ENCODE assay signal across 8 mouse cellular contexts in genomic region chrX:101428785-101429141, GRCm38 (mm10). TPM values are rescaled to one million over a fixed set of nuclear protein-coding genes. Genes with fewer than 3 reads are reported as not detected.
DNase-seq lines count a peak whose midpoint lies in the region; ATAC-seq and TF ChIP-seq lines count a peak whose summit lies in the region.

No protein-coding gene starts in this region.

- no peak for ATAC-seq in G1E (ENCODE audit: extremely low read depth, insufficient number of reproducible peaks, low FRiP score, poor library complexity, severe bottlenecking)
- ATAC-seq in embryonic facial prominence, embryonic 11.5 days (replicated peaks; ENCODE audit: insufficient number of reproducible peaks, low FRiP score, low TSS enrichment, low read depth) = no peak
- ATAC-seq in inflammation-experienced regulatory T-cells, adult 6 months = peak; percentile 5
- ATAC-seq in midbrain, postnatal 0 days (ENCODE audit: low FRiP score) = peak; percentile 17; the same call in 1 of the 2 replicates

- no peak for TF ChIP-seq CTCF in G1E (IDR thresholded peaks at IDR 0.05; ENCODE audit: low read depth, low read length)
- no peak for TF ChIP-seq CTCF in midbrain, postnatal 0 days (IDR thresholded peaks at IDR 0.05)

- H3K4me3 ChIP-seq in G1E (ENCODE audit: low read depth, low read length) = peak overlapping the region; percentile 78; the same call in 1 of the 2 replicates
- H3K4me3 ChIP-seq in embryonic facial prominence, embryonic 11.5 days (ENCODE audit: low read depth, low read length) = peak overlapping the region; percentile 7
- peak overlapping the region; percentile 17 for H3K4me3 ChIP-seq in midbrain, postnatal 0 days (ENCODE audit: low read depth, low read length)

- peak overlapping the region; percentile 24; the same call in 1 of the 2 replicates for H3K4me2 ChIP-seq in embryonic facial prominence, embryonic 11.5 days (ENCODE audit: low read depth, low read length)
- H3K4me2 ChIP-seq in midbrain, postnatal 0 days (ENCODE audit: low read depth, low read length, poor library complexity, severe bottlenecking) = peak overlapping the region; percentile 35

- 21% methylated on average over 7 of the region's 7 CpGs for WGBS in embryonic facial prominence, embryonic 11.5 days
- 23% methylated on average over 7 of the region's 7 CpGs for WGBS in midbrain, postnatal 0 days

- H3K36me3 ChIP-seq in G1E (replicated peaks) = peaks cover 17% of the 10 kb centered on the region
- no peaks in the 10 kb centered on the region for H3K36me3 ChIP-seq in embryonic facial prominence, embryonic 11.5 days (replicated peaks; ENCODE audit: control insufficient read depth, insufficient read depth, low read depth, low read length)
- H3K36me3 ChIP-seq in midbrain, postnatal 0 days (ENCODE audit: insufficient read depth, low read length) = no peaks in the 10 kb centered on the region

- H3K27ac ChIP-seq in embryonic facial prominence, embryonic 11.5 days (replicated peaks; ENCODE audit: low read depth, low read length) = peak overlapping the region; percentile 29; the same call in 1 of the 2 replicates
- H3K27ac ChIP-seq in midbrain, postnatal 0 days (ENCODE audit: low read depth, low read length) = peak overlapping the region; percentile 65

- peaks cover 23% of the 10 kb centered on the region for H3K4me1 ChIP-seq in G1E (ENCODE audit: insufficient read depth, low read depth, low read length)
- H3K4me1 ChIP-seq in embryonic facial prominence, embryonic 11.5 days (ENCODE audit: control insufficient read depth, insufficient read depth, low read length) = no peaks in the 10 kb centered on the region
- no peaks in the 10 kb centered on the region for H3K4me1 ChIP-seq in midbrain, postnatal 0 days (ENCODE audit: insufficient read depth, low read length)

- H3K27me3 ChIP-seq in G1E (ENCODE audit: insufficient read depth, low read length) = no peaks in the 10 kb centered on the region
- no peaks in the 10 kb centered on the region for H3K27me3 ChIP-seq in embryonic facial prominence, embryonic 11.5 days (ENCODE audit: control insufficient read depth, insufficient read depth, low read length)
- H3K27me3 ChIP-seq in midbrain, postnatal 0 days (ENCODE audit: insufficient read depth, low read length) = no peaks in the 10 kb centered on the region

- H3K9ac ChIP-seq in embryonic facial prominence, embryonic 11.5 days (replicated peaks; ENCODE audit: low read length) = no peak overlapping the region; the same call in 1 of the 2 replicates
- H3K9ac ChIP-seq in midbrain, postnatal 0 days (replicated peaks; ENCODE audit: low read length, poor library complexity, severe bottlenecking) = no peak overlapping the region

- intact Hi-C loops in left cerebral cortex, postnatal 14 days (cut with DNase I) = no loop called here

- peak; percentile 5 for DNase-seq in kidney, postnatal 14 days
- DNase-seq in kidney, postnatal 36 days = no peak
- peak; percentile 8 for DNase-seq in G1E (ENCODE audit: low spot score)
- DNase-seq in embryonic facial prominence, embryonic 11.5 days (ENCODE audit: low spot score) = peak; percentile 27
- no peak for DNase-seq in midbrain, postnatal 0 days (ENCODE audit: low spot score)
- DNase-seq in adrenal gland, postnatal 14 days = no peak
- DNase-seq in left cerebral cortex, postnatal 14 days (ENCODE audit: low spot score in 2 of 2) = no peak

- H3K9me3 ChIP-seq in G1E (replicated peaks) = no peaks in the 10 kb centered on the region
- H3K9me3 ChIP-seq in embryonic facial prominence, embryonic 11.5 days (replicated peaks; ENCODE audit: control insufficient read depth, low read length) = no peaks in the 10 kb centered on the region
- H3K9me3 ChIP-seq in midbrain, postnatal 0 days (ENCODE audit: low read length) = no peaks in the 10 kb centered on the region

RNA-seq across cellular contexts. Expression of gene Nono, which starts 0.4 kb away (rescaled TPM):
- total RNA-seq in G1E (2014; fragmentation: Nextera tagmentation) = 573 and 719 TPM in 2 replicates
- total RNA-seq in G1E (2017) = 500 and 525 TPM in 2 replicates
- 54.1 and 100 TPM in 2 replicates for polyA plus RNA-seq in G1E (2012)
- polyA plus RNA-seq in embryonic facial prominence, embryonic 11.5 days (2014; fragmentation: Nextera tagmentation; extraction: Ambion mirVana) = 682 and 720 TPM in 2 replicates
- 100 to 1,000 TPM; 343 to 390 (median 352) TPM for polyA plus RNA-seq in inflammation-experienced regulatory T-cells, adult 6 months (2017; shearing (Covaris generic))
- total RNA-seq in midbrain, postnatal 0 days (2014; rRNA removed) = 223 and 265 TPM in 2 replicates
- 175 and 176 TPM in 2 replicates for polyA plus RNA-seq in midbrain, postnatal 0 days (2015; fragmentation: Nextera tagmentation; extraction: Ambion mirVana)
- 218 and 232 TPM in 2 replicates for total RNA-seq in adrenal gland, postnatal 14 days (2021)
- total RNA-seq in left cerebral cortex, postnatal 14 days (2021) = 100 to 1,000 TPM; 130 to 140 TPM

RNA-seq across cellular contexts. Expression of gene Zmym3, which starts 8.1 kb away (rescaled TPM):
- total RNA-seq in G1E (2014; fragmentation: Nextera tagmentation) = 68.7 and 83.0 TPM in 2 replicates
- 22.5 and 29.2 TPM in 2 replicates for total RNA-seq in G1E (2017)
- polyA plus RNA-seq in G1E (2012) = 37.7 and 41.7 TPM in 2 replicates
- polyA plus RNA-seq in embryonic facial prominence, embryonic 11.5 days (2014; fragmentation: Nextera tagmentation; extraction: Ambion mirVana) = 25.2 and 26.2 TPM in 2 replicates
- polyA plus RNA-seq in inflammation-experienced regulatory T-cells, adult 6 months (2017; shearing (Covaris generic)) = 10 to 100 TPM; 12.3 to 22.1 (median 15.8) TPM
- 226 and 247 TPM in 2 replicates for total RNA-seq in midbrain, postnatal 0 days (2014; rRNA removed)
- polyA plus RNA-seq in midbrain, postnatal 0 days (2015; fragmentation: Nextera tagmentation; extraction: Ambion mirVana) = 117 and 129 TPM in 2 replicates
- total RNA-seq in adrenal gland, postnatal 14 days (2021) = 63.6 and 69.8 TPM in 2 replicates
- 100 to 1,000 TPM; 138 to 143 TPM for total RNA-seq in left cerebral cortex, postnatal 14 days (2021)

RNA-seq across cellular contexts. Expression of gene Itgb1bp2, which starts 20.1 kb away (rescaled TPM):
- 2.2 and 5.7 TPM in 2 replicates for total RNA-seq in G1E (2014; fragmentation: Nextera tagmentation)
- 1.5 and 2.4 TPM in 2 replicates for total RNA-seq in G1E (2017)
- polyA plus RNA-seq in G1E (2012) = 0.04 and 0.13 TPM in 2 replicates
- polyA plus RNA-seq in embryonic facial prominence, embryonic 11.5 days (2014; fragmentation: Nextera tagmentation; extraction: Ambion mirVana) = 1.3 and 2.5 TPM in 2 replicates
- under 1 TPM in 2 of 3 experiments, not detected in 1; 0.26 to 0.73 TPM for polyA plus RNA-seq in inflammation-experienced regulatory T-cells, adult 6 months (2017; shearing (Covaris generic))
- 2.6 and 2.7 TPM in 2 replicates for total RNA-seq in midbrain, postnatal 0 days (2014; rRNA removed)
- 0.88 and 1.4 TPM in 2 replicates for polyA plus RNA-seq in midbrain, postnatal 0 days (2015; fragmentation: Nextera tagmentation; extraction: Ambion mirVana)
- total RNA-seq in adrenal gland, postnatal 14 days (2021) = 0.41 and 1.0 TPM in 2 replicates
- total RNA-seq in left cerebral cortex, postnatal 14 days (2021) = under 1 TPM; 0.90 to 0.91 TPM

RNA-seq across cellular contexts. Expression of gene Gjb1, which starts 52.6 kb away (rescaled TPM):
- not detected in 2 replicates for total RNA-seq in G1E (2014; fragmentation: Nextera tagmentation)
- total RNA-seq in G1E (2017) = not detected in 2 replicates
- polyA plus RNA-seq in G1E (2012) = not detected in 2 replicates
- polyA plus RNA-seq in embryonic facial prominence, embryonic 11.5 days (2014; fragmentation: Nextera tagmentation; extraction: Ambion mirVana) = 0.18 and 0.40 TPM in 2 replicates
- not detected for polyA plus RNA-seq in inflammation-experienced regulatory T-cells, adult 6 months (2017; shearing (Covaris generic))
- 1.5 and 2.1 TPM in 2 replicates for total RNA-seq in midbrain, postnatal 0 days (2014; rRNA removed)
- polyA plus RNA-seq in midbrain, postnatal 0 days (2015; fragmentation: Nextera tagmentation; extraction: Ambion mirVana) = 1.7 and 2.4 TPM in 2 replicates
- total RNA-seq in adrenal gland, postnatal 14 days (2021) = 2.7 and 72.8 TPM in 2 replicates
- 1 to 10 TPM; 1.3 to 4.7 TPM for total RNA-seq in left cerebral cortex, postnatal 14 days (2021)

Comparison
In these comparisons a context has a peak if more than half of its experiments do, and no peak if none do; other contexts are left out.
1. DNase-seq: peak in kidney, postnatal 14 days (single experiment), G1E (single experiment) and embryonic facial prominence, embryonic 11.5 days (single experiment); none in kidney, postnatal 36 days (0 of 2), midbrain, postnatal 0 days (single experiment), adrenal gland, postnatal 14 days (single experiment) and left cerebral cortex, postnatal 14 days (0 of 2).
2. ATAC-seq: peak in inflammation-experienced regulatory T-cells, adult 6 months (single experiment) and midbrain, postnatal 0 days (single experiment); none in G1E (single experiment) and embryonic facial prominence, embryonic 11.5 days (single experiment).
3. H3K4me3 ChIP-seq: peak in every context shown above with its lines; median percentile 78 in G1E; 17 in midbrain, postnatal 0 days; 7 in embryonic facial prominence, embryonic 11.5 days.